Mouse (Mus musculus) liver, postnatal 0 days (tissue): ENCODE measurements around the gene Cdc42ep4. TPM values are rescaled to one million over a fixed set of nuclear protein-coding genes. Genes with fewer than 3 reads are reported as not detected.

Experiments
- ATAC-seq: fragments of 200-750 bp; cut with Nextera tagmentation; 2 replicates; pipeline ENCODE4 v1.8.0; 2017; ENCODE audit warnings: mild to moderate bottlenecking, moderate library complexity
- DNase-seq: peaks from one replicate; pipeline ENCODE4 v3.0.0-alpha.2; 2016
- H3K27ac ChIP-seq: fragments of 300-500 bp; sonication (generic); 2 replicates; pipeline ENCODE4 v1.5.1; 2014; ENCODE audit warnings: antibody characterized with exemption, moderate library complexity, mild to moderate bottlenecking, low read depth
- H3K27me3 ChIP-seq: fragments of 300-500 bp; sonication (generic); 2 replicates; pipeline ENCODE4 v1.6.1; 2014; ENCODE audit warnings: low read length, control low read depth, mixed read lengths; ENCODE audit not compliant: insufficient read depth
- H3K36me3 ChIP-seq: fragments of 300-500 bp; sonication (generic); replicated peaks from 2 replicates; pipeline ENCODE4 v1.6.1; 2014; ENCODE audit warnings: mild to moderate bottlenecking, control low read depth, low read length, moderate library complexity, mixed read lengths; ENCODE audit not compliant: insufficient read depth
- H3K4me1 ChIP-seq: fragments of 300-500 bp; sonication (generic); 2 replicates; pipeline ENCODE4 v1.6.1; 2014; ENCODE audit warnings: antibody characterized with exemption, mild to moderate bottlenecking, control low read depth; ENCODE audit not compliant: insufficient read depth
- H3K4me2 ChIP-seq: fragments of 300-500 bp; sonication (generic); 2 replicates; pipeline ENCODE4 v1.6.1; 2014; ENCODE audit warnings: low read depth, mild to moderate bottlenecking, low read length, moderate library complexity, mixed read lengths
- H3K4me3 ChIP-seq: fragments of 300-500 bp; sonication (generic); 2 replicates; pipeline ENCODE4 v1.5.1; 2014; ENCODE audit warnings: low read depth, low read length
- H3K9ac ChIP-seq: fragments of 300-500 bp; sonication (generic); replicated peaks from 2 replicates; pipeline ENCODE4 v1.6.1; 2014; ENCODE audit warnings: mild to moderate bottlenecking, moderate library complexity
- H3K9me3 ChIP-seq: fragments of 300-500 bp; sonication (generic); 2 replicates; pipeline ENCODE4 v1.6.1; 2016; ENCODE audit warnings: mild to moderate bottlenecking, control low read depth, low read length, mixed read lengths
- CTCF ChIP-seq: sonication (generic); IDR thresholded peaks from 2 replicates; pipeline ENCODE4 v1.5.1; 2016; ENCODE audit warnings: antibody characterized with exemption, low read depth
- EP300 ChIP-seq: IDR thresholded peaks from 2 replicates; pipeline ENCODE4 v1.6.1; 2016; ENCODE audit warnings: antibody characterized with exemption, low read depth, mild to moderate bottlenecking
- WGBS: fragments of 180-500 bp; shearing (Covaris S2); extraction: QIAGEN DNeasy Blood & Tissue Kit; methylation state at CpG from one replicate; pipeline ENCODE4 v1.1.7; 2014; ENCODE audit not compliant: insufficient replicate concordance; 5-methylcytosine and 5-hydroxymethylcytosine counted together
- polyA plus RNA-seq: library from polyadenylated mRNA; unstranded; fragments of >200 nt; fragmentation: Nextera tagmentation; extraction: Ambion mirVana; gene quantifications from 2 replicates; pipeline ENCODE4 v1.2.1, GENCODE M21; 2015

The Cdc42ep4 gene
- polyA plus RNA-seq, 1 experiment from 2014 or later: 13.7 TPM

DNA sequence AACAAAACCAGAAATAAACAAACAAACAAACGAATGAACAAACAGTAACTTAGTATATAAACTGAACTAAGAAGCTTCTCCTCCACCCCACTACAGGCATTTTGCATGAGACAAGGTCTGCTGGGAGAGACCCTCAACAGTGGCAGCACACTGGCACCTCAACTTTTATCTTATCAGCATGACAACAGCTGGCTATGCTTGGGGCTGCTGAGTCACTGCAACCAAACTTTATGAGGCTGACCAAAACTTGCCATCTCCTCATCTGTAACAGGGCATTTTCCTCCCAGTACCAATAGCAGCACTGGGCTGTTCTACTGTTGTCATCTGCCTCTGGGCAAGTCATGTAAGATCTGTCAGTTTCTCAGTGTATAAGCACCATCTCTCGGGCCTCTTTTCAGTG, 70.7 kb downstream of the Cdc42ep4 start:
- 60% methylated on average over 2 of the region's 2 CpGs for WGBS
- ATAC-seq (peak; percentile 53), DNase-seq (peak; percentile 51)
- Histone ChIP-seq H3K4me3 (peak overlapping the region; percentile 97; the same call in 1 of the 2 replicates), H3K4me1 (peaks cover 34% of the 10 kb centered on the region), H3K36me3 (peaks cover 19% of the 10 kb centered on the region), H3K27me3 (no peaks in the 10 kb centered on the region), H3K4me2 (peak overlapping the region; percentile 95), H3K27ac (peak overlapping the region; percentile 87), H3K9me3 (no peaks in the 10 kb centered on the region), H3K9ac (peak overlapping the region; percentile 47)
- TF ChIP-seq CTCF (no peak), EP300 (peak; percentile 97)

DNA sequence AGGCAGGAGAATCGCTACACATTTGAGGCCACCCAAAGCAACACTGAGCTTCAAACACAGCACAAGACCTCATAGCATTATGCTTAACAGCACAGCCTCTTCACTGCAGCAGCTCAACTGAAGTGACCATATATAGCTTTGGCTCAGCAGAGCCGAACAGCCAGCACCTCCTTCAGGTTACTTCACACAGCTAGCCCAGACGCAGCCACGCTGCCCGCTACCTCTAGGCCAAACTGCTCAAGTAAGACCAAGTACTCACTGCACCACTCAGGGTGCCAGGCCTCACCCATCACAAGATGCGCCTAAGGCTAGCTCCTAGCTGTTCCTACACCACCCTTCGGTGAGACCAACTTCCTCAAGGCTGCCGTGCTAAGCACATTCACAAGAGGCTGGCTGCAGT, 73.3 kb downstream of the Cdc42ep4 start:
- no peak overlapping the region for H3K4me2 ChIP-seq
- 77% methylated on average over 8 of the region's 8 CpGs for WGBS
- no peak for ATAC-seq
- no peak overlapping the region for H3K4me3 ChIP-seq
- peaks cover 39% of the 10 kb centered on the region for H3K36me3 ChIP-seq
- TF ChIP-seq CTCF (no peak), EP300 (no peak)
- H3K9ac ChIP-seq: no peak overlapping the region
- no peak overlapping the region for H3K27ac ChIP-seq
- no peaks in the 10 kb centered on the region for H3K27me3 ChIP-seq
- H3K9me3 ChIP-seq: no peaks in the 10 kb centered on the region
- H3K4me1 ChIP-seq: peaks cover 27% of the 10 kb centered on the region
- no peak for DNase-seq

DNA sequence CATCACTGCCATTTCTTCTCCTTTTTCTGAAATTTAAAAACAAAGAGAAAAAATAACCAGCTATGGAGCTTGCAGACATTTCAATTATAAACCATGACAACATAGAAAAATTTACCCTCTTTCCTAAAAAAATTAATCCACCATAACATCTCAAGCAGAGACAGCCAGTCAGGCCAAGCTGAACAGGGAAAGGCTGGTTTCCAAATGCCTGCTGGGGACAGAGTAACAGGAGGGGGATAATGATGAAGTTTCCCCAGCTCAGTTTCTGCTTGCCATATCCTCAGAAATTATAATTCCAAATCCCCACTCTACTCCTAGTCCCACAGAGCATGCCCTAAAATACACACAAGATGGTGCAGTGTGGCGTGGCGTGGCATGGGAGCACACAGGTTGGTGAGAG, 74.3 kb downstream of the Cdc42ep4 start:
- Histone ChIP-seq H3K4me3 (no peak overlapping the region), H3K27me3 (no peaks in the 10 kb centered on the region), H3K9me3 (no peaks in the 10 kb centered on the region), H3K4me1 (peaks cover 18% of the 10 kb centered on the region), H3K27ac (no peak overlapping the region), H3K4me2 (no peak overlapping the region), H3K9ac (no peak overlapping the region), H3K36me3 (peaks cover 43% of the 10 kb centered on the region)
- TF ChIP-seq CTCF (no peak), EP300 (no peak)
- WGBS: 89% methylated on average over 2 of the region's 2 CpGs
- no peak for ATAC-seq
- no peak for DNase-seq

Other genes starting within 250 kb of the Cdc42ep4 start
- 1.6 and 2.0 TPM in 2 replicates for gene Sstr2, start 132.5 kb downstream of the Cdc42ep4 start, polyA plus RNA-seq
- gene Cog1, start 102.7 kb downstream of the Cdc42ep4 start, polyA plus RNA-seq: 6.5 and 7.1 TPM in 2 replicates
- gene Slc39a11, start 101.8 kb downstream of the Cdc42ep4 start, polyA plus RNA-seq: 10.2 and 10.9 TPM in 2 replicates
- 24.1 and 26.5 TPM in 2 replicates for gene Fam104a, start 67.7 kb downstream of the Cdc42ep4 start, polyA plus RNA-seq
- 4.3 and 4.6 TPM in 2 replicates for gene D11Wsu47e, start 67.5 kb downstream of the Cdc42ep4 start, polyA plus RNA-seq
- 0.38 and 0.46 TPM in 2 replicates for gene Cpsf4l, start 41.9 kb downstream of the Cdc42ep4 start, polyA plus RNA-seq